In genomic region chr16:73821387-73822338, GRCm38 (mm10) we compare ENCODE assay signal across 17 mouse cellular contexts.
A peak's percentile ranks its signal among the peaks of the same experiment; 100 is the strongest.
DNase-seq lines count a peak whose midpoint lies in the region; ATAC-seq and TF ChIP-seq lines count a peak whose summit lies in the region.
"Had no signal": no experiment of that assay in that cellular context is flagged by ENCODE, and none has a peak within 500 bp of the region (broad histone marks: within the 10 kb centered on the region; RNA-seq: fewer than 3 reads in every experiment).

No protein-coding gene starts in this region.

- peak overlapping the region; percentile 55 for H3K9ac ChIP-seq in liver, embryonic 16.5 days (ENCODE audit: low read depth, low read length)
- no peak overlapping the region for H3K9ac ChIP-seq in hindbrain, embryonic 14.5 days
- H3K9ac ChIP-seq: midbrain, embryonic 15.5 days had no signal

- H3K27ac ChIP-seq in heart, embryonic 10.5 days = peak overlapping the region; percentile 53
- peak overlapping the region; percentile 48; the same call in 1 of the 2 replicates for H3K27ac ChIP-seq in bone marrow, adult 2 months (ENCODE audit: control insufficient read depth, insufficient read depth, low read depth, low read length, poor library complexity)
- peak overlapping the region; percentile 96 for H3K27ac ChIP-seq in liver, embryonic 16.5 days (ENCODE audit: low read length)
- H3K27ac ChIP-seq in hindbrain, embryonic 14.5 days = no peak overlapping the region
- H3K27ac ChIP-seq in limb, embryonic 10.5 days = no peak overlapping the region
- H3K27ac ChIP-seq: left cerebral cortex, adult 2 months; midbrain, embryonic 15.5 days had no signal

- ATAC-seq in hematopoietic stem cell, adult 5-6 weeks (replicated peaks in 1 of 2; ENCODE audit: insufficient read depth in 1 of 2, low FRiP score in 2 of 2, low TSS enrichment in 1 of 2, low read depth in 1 of 2, poor library complexity in 2 of 2, severe bottlenecking in 2 of 2) = peak; percentile 37 to 64; a peak in 3 of 4 replicates
- peak; percentile 100 for ATAC-seq in liver, embryonic 16.5 days (ENCODE audit: low read depth)
- no peak for ATAC-seq in hindbrain, embryonic 14.5 days (ENCODE audit: low FRiP score)
- ATAC-seq: inflammation-experienced regulatory T-cells, adult 6 months; midbrain, embryonic 15.5 days had no signal

- H3K4me2 ChIP-seq in liver, embryonic 16.5 days (ENCODE audit: low read depth, low read length) = peak overlapping the region; percentile 60
- H3K4me2 ChIP-seq in hindbrain, embryonic 14.5 days (replicated peaks) = no peak overlapping the region
- H3K4me2 ChIP-seq: midbrain, embryonic 15.5 days had no signal

- peaks cover 8% of the 10 kb centered on the region for H3K4me1 ChIP-seq in heart, embryonic 10.5 days
- no peaks in the 10 kb centered on the region for H3K4me1 ChIP-seq in bone marrow, adult 2 months (ENCODE audit: control insufficient read depth, insufficient read depth, low read length)
- H3K4me1 ChIP-seq in liver, embryonic 16.5 days (ENCODE audit: control insufficient read depth, low read depth, low read length) = peaks cover 13% of the 10 kb centered on the region
- no peaks in the 10 kb centered on the region for H3K4me1 ChIP-seq in hindbrain, embryonic 14.5 days (replicated peaks; ENCODE audit: control insufficient read depth, insufficient read depth, low read length)
- no peaks in the 10 kb centered on the region for H3K4me1 ChIP-seq in limb, embryonic 10.5 days
- H3K4me1 ChIP-seq: midbrain, embryonic 15.5 days had no signal

- H3K36me3 ChIP-seq in heart, embryonic 10.5 days = no peaks in the 10 kb centered on the region
- H3K36me3 ChIP-seq in liver, embryonic 16.5 days (ENCODE audit: control insufficient read depth, insufficient read depth) = no peaks in the 10 kb centered on the region
- no peaks in the 10 kb centered on the region for H3K36me3 ChIP-seq in hindbrain, embryonic 14.5 days (replicated peaks; ENCODE audit: control insufficient read depth, insufficient read depth)
- no peaks in the 10 kb centered on the region for H3K36me3 ChIP-seq in limb, embryonic 10.5 days
- H3K36me3 ChIP-seq: midbrain, embryonic 15.5 days had no signal

- no peaks in the 10 kb centered on the region for H3K9me3 ChIP-seq in heart, embryonic 10.5 days
- H3K9me3 ChIP-seq in liver, embryonic 16.5 days (replicated peaks; ENCODE audit: control insufficient read depth, low read length) = no peaks in the 10 kb centered on the region
- no peaks in the 10 kb centered on the region for H3K9me3 ChIP-seq in hindbrain, embryonic 14.5 days (ENCODE audit: control insufficient read depth, low read length)
- no peaks in the 10 kb centered on the region for H3K9me3 ChIP-seq in limb, embryonic 10.5 days (replicated peaks)
- H3K9me3 ChIP-seq: midbrain, embryonic 15.5 days had no signal

- 28% methylated on average over 10 of the region's 10 CpGs for WGBS in heart, embryonic 10.5 days
- 24% methylated on average over 10 of the region's 10 CpGs for WGBS in bone marrow, adult 2 months
- WGBS in liver, embryonic 16.5 days (ENCODE audit: insufficient replicate concordance) = 11% methylated on average over 10 of the region's 10 CpGs
- 78% methylated on average over 10 of the region's 10 CpGs for WGBS in hindbrain, embryonic 14.5 days
- WGBS in limb, embryonic 10.5 days = 64% methylated on average over 10 of the region's 10 CpGs

- TF ChIP-seq POLR2A in bone marrow, adult 2 months (IDR thresholded peaks at IDR 0.05; ENCODE audit: borderline replicate concordance, control insufficient read depth, low read depth, low read length) = no peak

- H3K27me3 ChIP-seq in heart, embryonic 10.5 days (ENCODE audit: insufficient read depth, poor library complexity, severe bottlenecking) = no peaks in the 10 kb centered on the region
- no peaks in the 10 kb centered on the region for H3K27me3 ChIP-seq in liver, embryonic 16.5 days (ENCODE audit: control insufficient read depth, insufficient read depth, low read depth, low read length)
- no peaks in the 10 kb centered on the region for H3K27me3 ChIP-seq in hindbrain, embryonic 14.5 days (ENCODE audit: control insufficient read depth, insufficient read depth, low read length)
- H3K27me3 ChIP-seq in limb, embryonic 10.5 days (ENCODE audit: low read depth, poor library complexity, severe bottlenecking) = no peaks in the 10 kb centered on the region
- H3K27me3 ChIP-seq: midbrain, embryonic 15.5 days had no signal

- DNase-seq in heart, embryonic 10.5 days (ENCODE audit: low spot score) = peak; percentile 74
- no peak for DNase-seq in heart, adult 8-10 months (ENCODE audit: low spot score)
- no peak for DNase-seq in ovary, postnatal 10 days (ENCODE audit: low spot score)
- no peak for DNase-seq in hindbrain, embryonic 14.5 days (ENCODE audit: low spot score)
- no peak for DNase-seq in limb, embryonic 10.5 days (ENCODE audit: low spot score)
- DNase-seq: adrenal gland, postnatal 25 days; cerebellum, adult 18-20 months; gastrocnemius, postnatal 36 days; heart, postnatal 14 days; kidney, postnatal 25 days; spleen, adult 18-20 months had no signal

- H3K4me3 ChIP-seq in heart, embryonic 10.5 days = no peak overlapping the region
- no peak overlapping the region for H3K4me3 ChIP-seq in bone marrow, adult 2 months (replicated peaks; ENCODE audit: control insufficient read depth, low read depth, low read length)
- H3K4me3 ChIP-seq in liver, embryonic 16.5 days (ENCODE audit: low read depth, low read length) = peak overlapping the region; percentile 24; the same call in 1 of the 2 replicates
- H3K4me3 ChIP-seq in hindbrain, embryonic 14.5 days (replicated peaks; ENCODE audit: low read length) = no peak overlapping the region
- no peak overlapping the region for H3K4me3 ChIP-seq in limb, embryonic 10.5 days
- H3K4me3 ChIP-seq: left cerebral cortex, adult 2 months; midbrain, embryonic 15.5 days had no signal

- TF ChIP-seq CTCF in bone marrow, adult 2 months (IDR thresholded peaks at IDR 0.05; ENCODE audit: control insufficient read depth, insufficient read depth, low read length) = no peak

Comparison
In these comparisons a context has a peak if more than half of its experiments do, and no peak if none do; other contexts are left out.
1. H3K27ac ChIP-seq: peak in heart, embryonic 10.5 days (single experiment), bone marrow, adult 2 months (single experiment) and liver, embryonic 16.5 days (single experiment); none in hindbrain, embryonic 14.5 days (single experiment) and limb, embryonic 10.5 days (single experiment).